Mouse (Mus musculus) 416B (cell line): ENCODE measurements around the gene 4933425L06Rik.

Experiments
- DNase-seq: peaks from one replicate; pipeline ENCODE4 v3.0.0; 2011; ENCODE audit warnings: low read depth

Gene 4933425L06Rik

GRCm38 (mm10) chr13:105134397-105134796 is 52.5 kb downstream of the 4933425L06Rik start:
- DNase-seq = peak; percentile 45

- peak; percentile 93 for DNase-seq
These were observed 58.0 kb downstream of the 4933425L06Rik start for GRCm38 (mm10) chr13:105139881-105140280.

GRCm38 (mm10) chr13:105146827-105147226 is 64.9 kb downstream of the 4933425L06Rik start:
- DNase-seq = no peak

DNA sequence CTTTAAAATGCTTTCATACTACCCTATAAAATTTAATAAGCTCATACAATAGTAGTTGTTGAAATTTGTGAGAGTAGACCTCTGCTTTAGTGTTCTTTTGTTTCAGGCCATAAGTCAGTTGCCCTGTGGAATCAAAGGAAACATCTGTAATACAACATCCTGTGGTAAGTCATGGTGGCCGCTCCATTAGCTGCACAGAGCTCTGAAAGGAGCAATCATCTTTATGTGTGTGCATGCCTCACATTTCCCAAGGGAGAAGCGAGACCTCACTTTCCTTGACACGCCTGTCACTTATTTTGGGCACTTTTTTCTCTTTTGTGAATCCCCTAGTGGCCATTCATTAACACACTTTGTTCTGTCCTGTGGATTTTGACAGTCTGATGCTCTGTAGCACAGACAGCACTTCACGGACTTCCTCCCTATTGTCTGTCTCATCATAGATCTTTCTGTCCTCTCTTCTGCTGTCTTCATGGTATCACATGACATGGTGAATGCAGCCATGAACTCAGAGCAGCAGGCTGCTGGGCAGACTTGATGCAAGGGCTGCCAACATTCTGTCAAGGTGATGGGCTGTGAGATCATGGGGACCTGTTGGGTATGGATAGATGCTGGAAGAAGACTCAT is 66.0 kb downstream of the 4933425L06Rik start:
- peak; percentile 96 for DNase-seq

DNA sequence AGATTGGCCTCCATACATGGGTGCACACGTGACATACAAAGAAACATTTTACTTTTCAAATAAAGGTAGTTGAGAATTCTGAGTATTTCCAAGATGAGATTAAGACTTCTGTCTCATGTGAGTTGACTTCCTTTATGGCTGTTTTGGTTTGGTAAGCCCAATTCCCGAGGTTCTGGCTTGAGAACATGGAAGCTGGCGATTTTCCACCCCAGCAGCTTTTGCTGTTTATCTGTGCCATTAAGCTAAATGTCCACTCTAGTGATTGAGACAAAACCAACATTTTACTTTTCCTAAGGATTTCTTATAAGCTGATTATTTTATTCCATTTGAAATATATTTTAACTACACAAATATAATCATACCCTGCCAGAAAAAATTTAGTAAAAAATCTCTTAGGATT is 68.1 kb downstream of the 4933425L06Rik start:
- no peak for DNase-seq

- peak; percentile 35 for DNase-seq
These were observed 72.0 kb downstream of the 4933425L06Rik start for GRCm38 (mm10) chr13:105153955-105154354.

- DNase-seq = no peak
These were observed 83.5 kb downstream of the 4933425L06Rik start for GRCm38 (mm10) chr13:105165441-105165840.
